Mouse (Mus musculus): Measurements from ENCODE around the gene Olfr201. TPM values are rescaled to one million over a fixed set of nuclear protein-coding genes. Genes with fewer than 3 reads are reported as not detected.

Olfr201 gene
- polyA plus RNA-seq (2015; fragmentation: Nextera tagmentation; extraction: Ambion mirVana): not detected in 2 replicates

GRCm38 (mm10) chr16:59272532-59272931, at the start of gene Olfr201:
TSS of gene Olfr201 (minus strand) at chr16:59272632.

GRCm38 (mm10) chr16:59318148-59318547, 45.7 kb upstream of the Olfr201 start, which contains the start of gene Olfr204:
TSS of gene Olfr204 (minus strand) at chr16:59318248.

GRCm38 (mm10) chr16:59298581-59298980, 26.1 kb upstream of the Olfr201 start, which contains the start of gene Olfr203:
TSS of gene Olfr203 (plus strand) at chr16:59298881.

GRCm38 (mm10) chr16:59286693-59287092, 14.3 kb upstream of the Olfr201 start, which contains the start of gene Olfr202:
TSS of gene Olfr202 (minus strand) at chr16:59286793.

GRCm38 (mm10) chr16:59219667-59220066, 52.8 kb downstream of the Olfr201 start, which contains the start of gene Olfr199:
TSS of gene Olfr199 (minus strand) at chr16:59219767.

Other genes with a start within 250 kb of the Olfr201 start
- not detected in 2 replicates for gene Olfr186, start 242.3 kb downstream of the Olfr201 start, polyA plus RNA-seq (2015; fragmentation: Nextera tagmentation; extraction: Ambion mirVana)
- not detected in 2 replicates for gene Olfr187, start 232.9 kb downstream of the Olfr201 start, polyA plus RNA-seq (2015; fragmentation: Nextera tagmentation; extraction: Ambion mirVana)
- gene Olfr190, start 194.6 kb downstream of the Olfr201 start, polyA plus RNA-seq (2015; fragmentation: Nextera tagmentation; extraction: Ambion mirVana): not detected in 2 replicates
- not detected in 2 replicates for gene Olfr191, start 182.8 kb downstream of the Olfr201 start, polyA plus RNA-seq (2015; fragmentation: Nextera tagmentation; extraction: Ambion mirVana)
- gene Olfr193, start 160.8 kb downstream of the Olfr201 start, polyA plus RNA-seq (2015; fragmentation: Nextera tagmentation; extraction: Ambion mirVana): not detected in 2 replicates
- not detected in 2 replicates for gene Olfr194, start 151.6 kb downstream of the Olfr201 start, polyA plus RNA-seq (2015; fragmentation: Nextera tagmentation; extraction: Ambion mirVana)
- not detected in 2 replicates for gene Olfr195, start 125.6 kb downstream of the Olfr201 start, polyA plus RNA-seq (2015; fragmentation: Nextera tagmentation; extraction: Ambion mirVana)
- not detected in 2 replicates for gene Olfr196, start 102.2 kb downstream of the Olfr201 start, polyA plus RNA-seq (2015; fragmentation: Nextera tagmentation; extraction: Ambion mirVana)
- not detected in 2 replicates for gene Olfr198, start 69.1 kb downstream of the Olfr201 start, polyA plus RNA-seq (2015; fragmentation: Nextera tagmentation; extraction: Ambion mirVana)
- gene Olfr199, start 52.9 kb downstream of the Olfr201 start, polyA plus RNA-seq (2015; fragmentation: Nextera tagmentation; extraction: Ambion mirVana): not detected in 2 replicates
- gene Olfr202, start 14.2 kb upstream of the Olfr201 start, polyA plus RNA-seq (2015; fragmentation: Nextera tagmentation; extraction: Ambion mirVana): not detected in 2 replicates
- gene Olfr203, start 26.2 kb upstream of the Olfr201 start, polyA plus RNA-seq (2015; fragmentation: Nextera tagmentation; extraction: Ambion mirVana): not detected in 2 replicates
- not detected in 2 replicates for gene Olfr204, start 45.6 kb upstream of the Olfr201 start, polyA plus RNA-seq (2015; fragmentation: Nextera tagmentation; extraction: Ambion mirVana)
- not detected in 2 replicates for gene Olfr205, start 58.5 kb upstream of the Olfr201 start, polyA plus RNA-seq (2015; fragmentation: Nextera tagmentation; extraction: Ambion mirVana)
- gene Olfr206, start 76.6 kb upstream of the Olfr201 start, polyA plus RNA-seq (2015; fragmentation: Nextera tagmentation; extraction: Ambion mirVana): not detected in 2 replicates
- not detected in 2 replicates for gene Olfr209, start 91.4 kb upstream of the Olfr201 start, polyA plus RNA-seq (2015; fragmentation: Nextera tagmentation; extraction: Ambion mirVana)
- gene Gabrr3, start 134.7 kb upstream of the Olfr201 start, polyA plus RNA-seq (2015; fragmentation: Nextera tagmentation; extraction: Ambion mirVana): not detected in 2 replicates
- 25.6 and 28.3 TPM in 2 replicates for gene Riox2, start 199.1 kb upstream of the Olfr201 start, polyA plus RNA-seq (2015; fragmentation: Nextera tagmentation; extraction: Ambion mirVana)

All from urinary bladder, postnatal 0 days (tissue).